Mouse (Mus musculus) thymus, postnatal 25 days (tissue): Measurements from ENCODE around the gene Rbm43.

Experiments
- DNase-seq: peaks from one replicate; pipeline ENCODE4 v3.0.0; 2022

Gene Rbm43

DNA sequence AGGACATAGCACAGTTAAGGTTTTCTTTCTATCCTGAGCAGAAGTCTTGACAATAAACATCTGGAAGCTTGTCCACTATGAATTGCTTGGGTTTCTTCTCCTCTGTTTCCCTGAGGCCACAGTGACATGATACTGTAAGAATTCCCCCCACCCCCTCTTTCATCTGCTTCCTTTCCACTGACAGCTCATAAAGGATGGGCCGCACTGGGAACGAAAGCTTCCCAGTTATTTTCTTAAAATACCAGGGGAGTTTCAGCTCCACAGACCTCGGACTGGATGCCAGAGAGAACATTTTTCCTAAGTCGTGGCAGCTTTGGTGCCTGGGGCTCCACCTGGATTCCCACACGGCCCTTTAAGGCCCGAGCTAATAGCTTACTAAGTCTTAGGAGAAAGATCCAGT is 22.2 kb downstream of the Rbm43 start:
- DNase-seq, result no peak

GRCm38 (mm10) chr2:51911864-51912263 is 23.1 kb downstream of the Rbm43 start:
- no peak for DNase-seq

DNA sequence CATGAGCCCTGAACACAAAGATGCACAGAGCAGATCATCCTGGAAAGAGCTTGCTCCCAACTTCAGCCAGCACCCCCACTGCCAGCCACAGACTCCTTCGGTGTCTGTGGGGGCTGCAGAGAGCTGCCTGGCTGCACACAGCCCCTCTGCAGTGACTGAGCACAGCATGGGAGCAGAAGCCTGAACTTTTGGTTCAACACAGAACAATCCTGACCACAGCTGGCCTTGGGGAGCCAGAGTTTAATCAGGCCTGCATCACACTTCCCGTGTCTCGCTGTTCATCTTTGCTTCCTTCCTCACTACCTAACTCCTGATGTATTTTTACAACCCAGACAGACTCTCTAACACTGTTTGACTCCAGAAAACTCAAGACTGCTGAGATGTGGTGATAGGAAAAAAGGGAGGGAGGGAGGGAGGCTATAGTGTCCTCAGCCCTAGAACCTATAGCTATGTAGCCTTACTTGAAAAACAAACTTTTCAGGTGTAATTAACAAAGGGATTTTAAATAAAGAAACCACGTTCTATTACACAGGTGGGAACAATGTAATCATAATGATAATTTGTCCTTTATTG is 27.3 kb downstream of the Rbm43 start:
- DNase-seq, result no peak

DNA sequence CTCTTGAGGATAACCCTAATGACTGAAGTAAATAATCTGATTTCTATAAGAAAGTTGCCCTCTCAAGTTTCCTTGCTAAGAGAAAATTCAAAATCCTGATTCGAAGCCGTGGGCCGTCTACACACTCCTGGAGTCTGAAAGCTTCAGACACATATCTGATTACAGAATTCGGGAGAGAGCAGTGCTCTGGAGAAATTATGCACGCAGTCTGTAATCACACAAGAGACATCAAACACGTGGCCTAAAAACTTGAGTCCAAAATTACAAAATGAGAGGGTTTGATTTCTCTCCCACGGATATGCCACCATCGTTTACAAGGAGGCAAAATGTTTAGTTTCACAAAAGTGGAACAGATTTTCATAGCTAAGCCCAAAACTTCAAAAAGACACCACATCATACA is 29.3 kb downstream of the Rbm43 start:
- no peak for DNase-seq

DNA sequence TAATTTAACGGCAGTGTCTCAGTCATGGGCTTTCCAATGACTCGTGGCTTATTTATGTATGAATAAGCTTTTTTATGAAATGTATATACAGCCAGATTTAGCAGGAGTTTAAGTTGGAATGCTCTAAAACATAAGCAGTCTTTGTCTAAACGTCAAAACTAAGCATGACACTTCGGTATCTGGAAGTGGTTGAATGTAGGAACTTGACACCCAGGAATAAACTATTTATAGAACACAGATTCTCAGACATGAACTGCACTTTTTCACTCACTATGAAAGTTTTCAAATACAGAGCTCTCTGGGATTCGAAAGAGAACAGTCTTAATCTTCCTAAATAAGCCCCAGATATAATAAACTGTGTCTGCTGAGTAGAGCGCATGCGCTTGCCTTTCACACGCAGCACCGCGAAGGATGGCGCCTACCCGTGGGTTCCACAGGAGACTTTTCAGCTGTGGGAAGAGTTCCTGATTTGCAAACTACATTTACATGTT is 42.5 kb downstream of the Rbm43 start:
- no peak for DNase-seq

DNA sequence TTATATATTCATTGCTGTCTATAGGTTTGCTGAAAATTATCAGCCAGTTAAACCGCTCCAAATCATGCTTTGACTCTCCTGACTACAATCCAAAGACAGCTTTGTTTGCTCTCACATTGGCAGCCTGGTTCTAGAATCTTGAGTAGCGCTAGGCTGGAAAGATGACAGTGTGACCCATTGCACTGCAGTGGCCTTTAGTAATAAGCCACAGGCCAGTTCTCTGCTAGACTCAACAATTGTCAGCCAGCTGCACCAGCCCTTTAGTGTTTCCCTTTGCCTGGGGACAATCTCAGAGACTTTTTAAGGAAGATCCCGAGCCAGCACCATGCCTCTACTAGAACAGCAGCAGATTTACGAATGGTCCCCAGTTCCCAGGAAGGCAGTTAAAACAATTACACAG is 44.0 kb downstream of the Rbm43 start:
- no peak for DNase-seq

GRCm38 (mm10) chr2:51890139-51890538 is 44.8 kb downstream of the Rbm43 start:
- DNase-seq, result peak; percentile 5

DNA sequence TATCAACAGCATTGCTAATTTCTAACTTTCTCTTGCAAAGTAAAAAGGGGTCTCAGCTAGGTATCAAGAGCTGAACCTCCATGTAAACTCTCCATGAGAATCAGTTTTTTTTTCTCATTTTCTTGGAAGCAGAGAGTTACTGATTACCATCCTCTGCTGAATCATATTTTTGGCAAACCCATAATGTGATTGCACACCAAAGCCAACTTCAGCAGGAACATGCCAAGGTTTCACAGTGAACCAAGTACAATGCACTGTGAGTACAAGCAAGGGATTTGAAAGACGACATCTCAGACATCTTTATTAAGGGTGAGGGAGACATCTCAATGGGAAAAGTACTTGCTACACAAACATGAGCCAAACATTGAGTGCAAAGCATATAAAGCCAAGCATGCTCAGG is 54.8 kb downstream of the Rbm43 start:
- DNase-seq, result no peak
